In the genomic region with DNA sequence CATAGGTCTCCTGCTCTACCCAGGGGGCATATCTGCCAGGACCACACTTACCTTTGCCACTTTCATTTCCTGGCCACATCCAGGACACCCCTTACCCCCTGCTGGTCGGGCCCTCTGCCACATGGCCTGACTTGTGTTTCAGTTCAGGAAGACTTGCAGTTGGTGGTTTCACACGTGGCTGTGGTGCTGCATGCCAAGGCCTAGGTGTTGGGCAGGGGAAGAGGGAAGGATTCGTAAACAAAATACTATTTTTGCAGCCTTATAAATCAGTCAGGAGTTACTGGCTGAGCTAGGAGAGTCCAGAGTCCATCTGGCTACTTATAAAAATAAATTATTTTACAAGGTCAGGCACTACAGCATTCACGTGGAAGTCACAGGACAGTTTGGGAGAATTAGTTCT, we compare ENCODE assay signal across 11 mouse cellular contexts.
A peak's percentile ranks its signal among the peaks of the same experiment; 100 is the strongest.
DNase-seq lines count a peak whose midpoint lies in the region; ATAC-seq and TF ChIP-seq lines count a peak whose summit lies in the region.
"Had no signal": no experiment of that assay in that cellular context is flagged by ENCODE, and none has a peak within 500 bp of the region (broad histone marks: within the 10 kb centered on the region; RNA-seq: fewer than 3 reads in every experiment).

No protein-coding gene starts in this region.

- no peak overlapping the region for H3K4me3 ChIP-seq in kidney, adult 2 months (ENCODE audit: insufficient read depth, low read depth, low read length)
- H3K4me3 ChIP-seq in kidney, embryonic 16.5 days (ENCODE audit: low read length), result no peak overlapping the region
- H3K4me3 ChIP-seq in intestine, embryonic 16.5 days (ENCODE audit: low read length), result no peak overlapping the region
- no peak overlapping the region for H3K4me3 ChIP-seq in liver, embryonic 14.5 days (ENCODE audit: insufficient read depth in 1 of 2, low read depth in 2 of 2, low read length in 2 of 2)
- H3K4me3 ChIP-seq: midbrain, embryonic 15.5 days; neural tube, embryonic 15.5 days; stomach, embryonic 15.5 days had no signal

- TF ChIP-seq CTCF in kidney, adult 2 months (conservative IDR thresholded peaks at IDR 0.05; ENCODE audit: insufficient read depth, insufficient read length, low read depth, low read length), result 0 out of 2 replicates have a peak, but pooled peaks have one; percentile 15
- TF ChIP-seq CTCF in liver, embryonic 14.5 days (IDR thresholded peaks at IDR 0.05; ENCODE audit: low read depth), result no peak

- H3K4me2 ChIP-seq in kidney, embryonic 16.5 days (replicated peaks; ENCODE audit: low read depth, low read length), result no peak overlapping the region
- peak overlapping the region; percentile 31 for H3K4me2 ChIP-seq in intestine, embryonic 16.5 days (ENCODE audit: low read depth, low read length)
- peak overlapping the region; percentile 66; the same call in 1 of the 2 replicates for H3K4me2 ChIP-seq in liver, embryonic 14.5 days (ENCODE audit: low read depth)
- H3K4me2 ChIP-seq: midbrain, embryonic 15.5 days; neural tube, embryonic 15.5 days; stomach, embryonic 15.5 days had no signal

- peak; percentile 95 for DNase-seq in kidney, adult 2 months
- DNase-seq in T-cell, adult 2 months (ENCODE audit: low spot score), result peak; percentile 36
- no peak for DNase-seq in liver, embryonic 14.5 days (ENCODE audit: low read depth in 3 of 3, low spot score in 3 of 3)
- DNase-seq in left cerebral cortex, postnatal 10 days (ENCODE audit: extremely low spot score in 1 of 2, low spot score in 2 of 2), result no peak
- DNase-seq: gastrocnemius, postnatal 14 days had no signal

- no peak for TF ChIP-seq POLR2A in kidney, adult 2 months (IDR thresholded peaks at IDR 0.05; ENCODE audit: low read depth, low read length)

- peak overlapping the region; percentile 78 for H3K27ac ChIP-seq in kidney, adult 2 months (ENCODE audit: insufficient read depth, low read depth, low read length)
- H3K27ac ChIP-seq in kidney, embryonic 16.5 days (ENCODE audit: low read length), result no peak overlapping the region
- H3K27ac ChIP-seq in intestine, embryonic 16.5 days (ENCODE audit: low read length), result peak overlapping the region; percentile 87
- H3K27ac ChIP-seq in liver, embryonic 14.5 days, result peak overlapping the region; percentile 78
- H3K27ac ChIP-seq: midbrain, embryonic 15.5 days; neural tube, embryonic 15.5 days; stomach, embryonic 15.5 days had no signal

- TF ChIP-seq EP300 in liver, embryonic 14.5 days (IDR thresholded peaks at IDR 0.05; ENCODE audit: low read depth), result no peak

- no peaks in the 10 kb centered on the region for H3K27me3 ChIP-seq in kidney, adult 2 months (replicated peaks; ENCODE audit: control insufficient read depth, insufficient read depth, low read length)
- no peaks in the 10 kb centered on the region for H3K27me3 ChIP-seq in kidney, embryonic 16.5 days (ENCODE audit: insufficient read depth, low read length)
- H3K27me3 ChIP-seq in intestine, embryonic 16.5 days (replicated peaks; ENCODE audit: control insufficient read depth, insufficient read depth, low read length), result no peaks in the 10 kb centered on the region
- H3K27me3 ChIP-seq in liver, embryonic 14.5 days (ENCODE audit: control insufficient read depth, insufficient read depth, low read length), result no peaks in the 10 kb centered on the region
- H3K27me3 ChIP-seq: midbrain, embryonic 15.5 days; neural tube, embryonic 15.5 days; stomach, embryonic 15.5 days had no signal

- intact Hi-C loops in left cerebral cortex, postnatal 10 days (cut with DNase I), result no loop called here

- no peaks in the 10 kb centered on the region for H3K9me3 ChIP-seq in kidney, embryonic 16.5 days (ENCODE audit: low read length)
- H3K9me3 ChIP-seq in intestine, embryonic 16.5 days (ENCODE audit: control insufficient read depth, low read length), result no peaks in the 10 kb centered on the region
- H3K9me3 ChIP-seq in liver, embryonic 14.5 days (ENCODE audit: control insufficient read depth, low read length), result no peaks in the 10 kb centered on the region
- H3K9me3 ChIP-seq: midbrain, embryonic 15.5 days; neural tube, embryonic 15.5 days; stomach, embryonic 15.5 days had no signal

- H3K36me3 ChIP-seq in kidney, adult 2 months (ENCODE audit: control insufficient read depth, insufficient read depth, low read length), result no peaks in the 10 kb centered on the region
- H3K36me3 ChIP-seq in kidney, embryonic 16.5 days (ENCODE audit: insufficient read depth, low read length), result peaks cover 6% of the 10 kb centered on the region; the same call in 1 of the 2 replicates
- no peaks in the 10 kb centered on the region for H3K36me3 ChIP-seq in intestine, embryonic 16.5 days (ENCODE audit: control insufficient read depth, insufficient read depth, low read length)
- H3K36me3 ChIP-seq in liver, embryonic 14.5 days (replicated peaks; ENCODE audit: control insufficient read depth, insufficient read depth, low read depth), result peaks cover 7% of the 10 kb centered on the region
- H3K36me3 ChIP-seq: midbrain, embryonic 15.5 days; stomach, embryonic 15.5 days had no signal

- peaks cover 48% of the 10 kb centered on the region for H3K4me1 ChIP-seq in kidney, adult 2 months (ENCODE audit: control insufficient read depth, insufficient read depth, low read length)
- peaks cover 15% of the 10 kb centered on the region for H3K4me1 ChIP-seq in kidney, embryonic 16.5 days (ENCODE audit: insufficient read depth, low read length)
- H3K4me1 ChIP-seq in intestine, embryonic 16.5 days (ENCODE audit: control insufficient read depth, insufficient read depth, low read length), result peaks cover 42% of the 10 kb centered on the region
- peaks cover 57 to 62% of the 10 kb centered on the region in 2 experiments for H3K4me1 ChIP-seq in liver, embryonic 14.5 days (replicated peaks; ENCODE audit: control insufficient read depth in 2 of 2, insufficient read depth in 2 of 2, low read length in 1 of 2)

- WGBS in kidney, adult 2 months, result 41% methylated on average over 4 of the region's 4 CpGs
- 34% methylated on average over 4 of the region's 4 CpGs for WGBS in kidney, embryonic 16.5 days
- 45% methylated on average over 4 of the region's 4 CpGs for WGBS in intestine, embryonic 16.5 days
- 42% methylated on average over 4 of the region's 4 CpGs for WGBS in liver, embryonic 14.5 days (ENCODE audit: insufficient replicate concordance)

- ATAC-seq in kidney, embryonic 16.5 days (ENCODE audit: low FRiP score, low TSS enrichment), result no peak
- peak; percentile 64 for ATAC-seq in intestine, embryonic 16.5 days
- no peak for ATAC-seq in liver, embryonic 14.5 days (ENCODE audit: insufficient read depth)
- ATAC-seq in monocyte, adult 5-6 weeks (replicated peaks; ENCODE audit: insufficient number of reproducible peaks, low FRiP score, low TSS enrichment, poor library complexity, severe bottlenecking), result no peak
- ATAC-seq: midbrain, embryonic 15.5 days had no signal

- no peak overlapping the region for H3K9ac ChIP-seq in kidney, embryonic 16.5 days (replicated peaks; ENCODE audit: low read length)
- H3K9ac ChIP-seq in intestine, embryonic 16.5 days (ENCODE audit: low read depth, low read length), result peak overlapping the region; percentile 35
- no peak overlapping the region for H3K9ac ChIP-seq in liver, embryonic 14.5 days (replicated peaks)
- H3K9ac ChIP-seq: midbrain, embryonic 15.5 days; neural tube, embryonic 15.5 days; stomach, embryonic 15.5 days had no signal

Comparison
In these comparisons a context has a peak if more than half of its experiments do, and no peak if none do; other contexts are left out.
1. DNase-seq: peak in kidney, adult 2 months (single experiment) and T-cell, adult 2 months (single experiment); none in liver, embryonic 14.5 days (0 of 3) and left cerebral cortex, postnatal 10 days (0 of 2).